Mouse (Mus musculus): ENCODE measurements around the gene Lrrc25.
A peak's percentile ranks its signal among the peaks of the same experiment; 100 is the strongest.
"Not testable (repeated sequence)": the region's sequence is repeated elsewhere in the genome, so short reads cannot be mapped to it uniquely, and the experiment has no call there.

The Lrrc25 gene

GRCm38 (mm10) chr8:70615894-70616293 lies at the start of gene Lrrc25:
TSS of gene Lrrc25 (plus strand) at chr8:70616155.
- no peak for DNase-seq (ENCODE audit: low spot score in 2 of 2)

- DNase-seq (ENCODE audit: low spot score in 2 of 2): no peak
Observed at GRCm38 (mm10) chr8:70570360-70570759, 45.6 kb upstream of the Lrrc25 start.

DNA sequence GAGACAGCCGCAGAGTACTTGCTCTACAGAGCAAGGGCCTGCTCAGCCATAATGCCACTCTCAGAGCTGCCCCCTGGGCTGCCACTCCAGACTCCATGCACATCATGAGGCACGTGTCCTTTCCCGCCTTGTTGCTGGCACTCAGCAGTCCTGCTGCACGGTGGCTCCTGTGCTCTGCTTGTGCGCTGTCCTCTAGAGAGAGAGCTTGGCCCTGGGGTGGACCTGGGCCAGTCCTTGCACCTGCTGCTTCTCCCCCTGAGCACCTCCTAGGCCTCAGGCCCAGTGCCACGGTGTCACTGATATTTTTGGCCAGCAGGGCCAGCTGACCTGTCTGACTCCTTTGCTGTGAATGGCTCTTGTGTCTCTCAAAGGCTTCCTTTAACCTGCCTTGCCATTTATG lies 45.0 kb upstream of the Lrrc25 start:
- DNase-seq (ENCODE audit: low spot score in 2 of 2): peak; percentile 77 to 78

DNA sequence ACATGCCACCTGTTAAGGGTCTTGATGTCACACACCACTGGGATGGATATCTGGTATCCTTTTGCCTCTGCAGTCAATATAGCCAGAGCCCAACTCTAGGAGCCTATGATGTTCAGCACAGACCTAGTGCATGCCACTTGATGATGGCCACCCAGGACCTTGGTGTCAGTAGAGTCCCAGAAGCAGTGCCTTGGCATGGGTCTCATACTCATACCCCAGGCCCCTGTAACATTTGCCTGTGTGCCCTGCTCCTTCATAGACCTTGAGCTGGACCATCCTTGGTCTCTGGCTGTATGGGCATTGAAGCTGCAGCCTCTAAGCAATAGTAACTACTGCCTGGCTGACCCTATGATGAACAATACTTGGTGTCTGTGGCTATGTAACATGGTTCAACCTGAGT lies 41.7 kb upstream of the Lrrc25 start:
- no peak for DNase-seq (ENCODE audit: low spot score in 2 of 2)

DNA sequence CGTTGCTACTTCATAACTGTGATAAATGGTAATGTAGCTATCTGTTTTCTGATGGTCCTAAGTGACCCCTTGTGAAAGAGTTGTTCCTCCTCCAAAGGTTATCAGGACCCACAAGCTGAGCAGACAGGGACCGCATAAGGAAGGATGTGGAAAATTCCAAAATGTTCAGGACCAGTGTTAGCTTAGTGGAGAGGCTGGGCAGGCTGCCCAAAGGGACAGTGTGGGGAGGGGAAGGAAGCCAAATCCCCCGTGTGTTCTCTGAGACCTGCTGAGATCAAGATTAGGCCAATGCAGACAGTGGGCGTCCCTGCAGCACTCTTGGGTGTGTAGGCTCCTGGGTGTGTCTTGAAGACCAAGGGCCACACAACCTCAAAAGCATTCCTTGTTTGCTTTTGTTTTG lies 41.0 kb upstream of the Lrrc25 start:
- DNase-seq (ENCODE audit: low spot score in 2 of 2): peak; percentile 67 to 80

- DNase-seq (ENCODE audit: low spot score in 2 of 2): no peak
Observed at GRCm38 (mm10) chr8:70577207-70577606, 38.7 kb upstream of the Lrrc25 start.

DNA sequence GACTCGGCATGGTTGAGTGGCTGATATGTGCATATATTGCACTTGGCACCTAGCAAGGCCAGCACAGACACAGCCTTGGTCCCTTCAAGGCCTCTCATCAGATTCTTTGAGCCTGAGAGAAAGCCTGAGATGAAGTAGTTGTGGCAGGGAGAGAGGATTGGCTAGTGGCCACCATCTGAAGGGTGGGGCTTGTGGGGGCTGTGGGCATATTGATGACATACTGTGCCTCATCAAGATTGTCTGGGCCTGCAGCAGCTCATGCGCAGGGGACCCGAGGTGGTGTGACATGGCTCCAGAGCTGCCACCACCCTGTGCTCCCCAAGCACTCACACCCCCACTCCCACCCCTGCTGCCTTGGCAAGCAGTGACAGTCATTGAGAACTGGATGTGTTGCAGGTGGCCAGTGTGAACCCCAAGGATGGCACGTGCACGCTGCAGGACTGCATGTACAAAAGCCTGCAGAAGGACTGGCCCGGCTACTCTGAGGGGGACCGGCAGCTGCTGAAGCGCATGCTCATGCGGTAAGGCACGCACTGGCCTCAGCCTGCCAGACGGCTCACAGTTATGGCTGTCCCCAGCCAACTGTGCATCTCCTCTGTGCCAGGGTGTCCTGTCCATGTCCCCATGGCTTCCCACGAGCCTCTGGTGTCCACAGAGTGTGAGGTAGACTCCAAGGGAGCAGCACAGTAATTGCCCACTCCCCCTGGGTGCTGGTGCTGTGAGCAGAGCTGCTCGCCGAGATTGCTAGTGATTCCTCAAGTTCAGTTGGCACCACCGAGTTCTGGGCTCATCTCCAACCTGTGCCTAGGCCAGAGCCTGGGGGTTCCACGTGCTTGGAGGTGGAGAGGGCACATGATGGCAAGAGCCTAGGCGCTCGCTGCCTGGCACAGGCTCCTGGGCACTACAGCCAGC lies 32.2 kb upstream of the Lrrc25 start:
- DNase-seq (ENCODE audit: low spot score in 2 of 2): peak in 1 of 2 experiments; percentile 68

GRCm38 (mm10) chr8:70584606-70585257 lies 31.2 kb upstream of the Lrrc25 start:
- no peak for DNase-seq (ENCODE audit: low spot score in 2 of 2)

GRCm38 (mm10) chr8:70585258-70585652 lies 30.7 kb upstream of the Lrrc25 start:
- peak in 1 of 2 experiments; percentile 73 for DNase-seq (ENCODE audit: low spot score in 2 of 2)

DNA sequence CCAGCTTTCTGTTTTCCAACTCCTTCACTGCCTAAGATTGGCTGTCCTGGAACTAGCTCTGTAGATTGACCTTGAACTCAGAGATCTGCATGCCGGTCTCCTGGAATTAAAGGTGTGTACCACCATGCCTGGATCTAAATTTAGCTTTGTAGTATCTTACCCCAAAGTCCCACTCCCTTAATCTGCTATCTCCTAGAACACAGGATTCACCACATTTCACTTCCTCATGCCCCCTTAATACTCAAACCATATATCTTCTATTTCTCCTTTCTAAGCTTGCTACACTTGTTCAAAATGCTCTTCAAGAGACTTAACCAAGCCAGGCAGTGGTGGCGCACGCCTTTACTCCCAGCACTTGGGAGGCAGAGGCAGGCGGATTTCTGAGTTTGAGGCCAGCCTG lies 28.0 kb upstream of the Lrrc25 start:
- DNase-seq (ENCODE audit: low spot score in 2 of 2): not testable (repeated sequence)

DNA sequence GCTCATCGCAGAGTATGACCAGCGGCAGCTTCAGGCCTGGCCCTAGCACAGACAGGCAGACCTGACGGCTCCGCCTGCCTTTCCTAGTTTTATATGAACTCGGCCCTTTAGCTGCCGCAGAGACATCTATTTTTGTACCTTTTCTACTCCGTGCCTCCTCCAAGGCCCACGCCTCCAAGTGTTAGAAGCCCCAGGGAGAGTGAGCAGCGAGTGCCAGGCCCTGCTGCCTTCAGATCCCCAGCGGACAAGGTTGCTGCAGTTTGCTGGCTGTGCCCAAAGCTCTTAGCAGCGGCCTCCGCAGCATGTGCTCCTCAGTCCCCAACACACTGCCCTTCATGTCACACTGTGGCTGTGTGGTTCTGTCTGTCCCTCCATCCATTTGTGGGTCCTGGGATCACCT lies 24.4 kb upstream of the Lrrc25 start:
- DNase-seq (ENCODE audit: low spot score in 2 of 2): no peak

DNA sequence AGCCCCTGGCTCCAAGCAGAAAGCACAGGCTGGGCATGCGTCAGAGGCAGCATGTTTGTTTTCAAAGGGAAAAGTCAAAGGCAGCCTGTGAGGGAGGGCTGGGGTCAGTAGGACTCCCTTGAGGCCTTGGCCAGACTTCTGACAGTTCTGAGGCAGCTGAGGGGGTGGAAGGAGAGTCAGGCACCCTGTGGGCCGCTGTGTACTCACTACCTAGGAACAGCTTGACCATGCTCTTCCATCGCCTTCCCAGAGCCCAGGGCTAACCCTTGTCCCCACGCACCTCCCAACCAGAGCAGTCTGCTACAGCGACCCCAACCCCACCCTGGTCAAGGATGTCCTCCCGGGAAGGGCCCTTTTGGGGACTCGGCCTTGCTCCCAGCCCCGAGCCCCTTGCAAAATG lies 22.8 kb upstream of the Lrrc25 start:
- DNase-seq (ENCODE audit: low spot score in 2 of 2): no peak

- DNase-seq (ENCODE audit: low spot score in 2 of 2): peak; percentile 86 to 88
Observed at GRCm38 (mm10) chr8:70593961-70594609, 21.9 kb upstream of the Lrrc25 start, which contains the start of gene Isyna1. TSS of gene Isyna1 (plus strand) at chr8:70594373.

DNA sequence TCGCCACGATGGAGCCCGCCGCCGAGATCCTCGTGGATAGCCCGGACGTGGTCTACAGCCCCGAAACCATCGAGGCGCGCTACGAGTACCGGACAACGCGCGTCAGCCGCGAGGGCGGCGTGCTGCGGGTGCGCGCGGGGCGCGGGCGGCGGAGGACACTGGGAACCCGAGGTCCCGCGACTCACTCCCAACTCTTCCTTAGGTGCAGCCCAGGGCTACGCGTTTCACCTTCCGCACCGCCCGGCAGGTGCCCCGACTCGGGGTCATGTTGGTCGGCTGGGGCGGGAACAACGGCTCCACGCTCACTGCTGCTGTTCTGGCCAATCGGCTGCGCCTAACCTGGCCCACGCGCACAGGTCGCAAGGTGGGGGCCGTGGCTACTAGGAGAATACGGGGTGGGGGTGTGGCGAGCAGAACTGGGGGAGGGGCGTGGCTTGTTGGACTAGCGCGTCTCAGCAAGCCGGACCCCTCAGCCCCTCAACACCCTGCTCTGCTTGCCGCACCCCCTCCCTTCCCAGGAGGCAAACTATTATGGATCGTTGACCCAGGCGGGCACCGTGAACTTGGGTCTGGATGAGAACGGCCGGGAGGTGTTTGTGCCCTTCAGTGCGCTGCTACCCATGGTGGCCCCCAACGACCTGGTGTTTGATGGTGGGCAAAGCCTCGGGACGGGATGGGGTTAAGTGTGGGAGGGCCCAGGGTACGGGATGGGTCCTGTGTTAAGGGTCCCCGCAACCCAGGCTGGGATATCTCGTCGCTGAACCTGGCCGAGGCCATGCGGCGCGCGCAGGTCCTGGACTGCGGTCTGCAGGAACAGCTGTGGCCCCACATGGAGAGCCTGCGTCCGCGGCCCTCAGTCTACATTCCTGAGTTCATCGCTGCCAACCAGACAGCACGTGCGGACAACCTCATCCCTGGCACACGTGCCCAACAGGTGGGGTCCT lies 21.1 kb upstream of the Lrrc25 start:
- DNase-seq (ENCODE audit: low spot score in 2 of 2): no peak

GRCm38 (mm10) chr8:70595811-70596210 lies 20.1 kb upstream of the Lrrc25 start:
- no peak for DNase-seq (ENCODE audit: low spot score in 2 of 2)

DNA sequence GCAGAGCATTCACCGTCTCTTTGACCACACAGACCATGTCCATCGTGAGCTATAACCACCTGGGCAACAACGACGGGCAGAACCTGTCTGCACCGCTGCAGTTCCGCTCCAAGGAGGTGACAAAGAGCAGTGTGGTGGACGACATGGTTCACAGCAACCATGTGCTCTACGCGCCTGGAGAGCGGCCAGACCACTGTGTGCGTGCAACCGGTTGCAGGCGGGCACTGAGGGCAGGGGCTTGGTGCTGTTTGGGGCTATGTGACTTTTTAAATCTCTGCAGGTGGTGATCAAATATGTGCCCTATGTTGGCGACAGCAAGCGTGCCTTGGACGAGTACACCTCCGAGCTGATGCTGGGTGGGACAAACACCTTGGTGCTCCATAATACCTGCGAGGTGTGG lies 19.7 kb upstream of the Lrrc25 start:
- DNase-seq (ENCODE audit: low spot score in 2 of 2): no peak

DNA sequence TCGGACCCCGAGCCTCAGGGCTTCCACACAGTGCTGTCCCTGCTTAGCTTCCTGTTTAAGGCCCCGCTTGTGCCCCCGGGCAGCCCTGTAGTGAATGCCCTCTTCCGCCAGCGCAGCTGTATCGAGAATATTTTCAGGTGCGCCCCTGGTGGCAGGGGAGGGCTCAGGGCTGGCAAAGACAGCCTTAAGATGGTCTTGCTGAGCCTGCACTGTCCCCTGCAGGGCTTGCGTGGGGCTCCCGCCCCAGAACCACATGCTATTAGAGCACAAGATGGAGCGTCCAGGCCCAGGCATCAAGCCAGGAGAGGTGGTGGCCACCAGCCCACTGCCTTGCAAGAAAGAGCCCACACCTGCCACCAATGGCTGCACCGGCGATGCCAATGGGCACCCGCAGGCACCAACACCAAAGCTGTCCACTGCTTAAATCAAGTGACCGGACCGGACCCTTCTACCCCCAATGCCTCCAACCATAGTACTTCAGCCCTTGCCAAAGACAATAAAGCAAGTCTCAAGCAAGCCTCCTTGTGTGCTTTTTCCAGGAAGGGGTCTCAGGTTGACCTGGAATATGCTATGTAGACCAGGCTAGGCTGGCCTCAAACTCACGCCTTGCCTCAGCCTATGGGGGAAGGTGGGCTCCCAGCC lies 19.1 kb upstream of the Lrrc25 start:
- DNase-seq (ENCODE audit: low spot score in 2 of 2): no peak

GRCm38 (mm10) chr8:70597417-70598272 lies 18.3 kb upstream of the Lrrc25 start:
- DNase-seq (ENCODE audit: low spot score in 2 of 2): no peak

- DNase-seq (ENCODE audit: low spot score in 2 of 2): peak in 1 of 2 experiments; percentile 71
Observed at GRCm38 (mm10) chr8:70598283-70598682, 17.7 kb upstream of the Lrrc25 start.

DNA sequence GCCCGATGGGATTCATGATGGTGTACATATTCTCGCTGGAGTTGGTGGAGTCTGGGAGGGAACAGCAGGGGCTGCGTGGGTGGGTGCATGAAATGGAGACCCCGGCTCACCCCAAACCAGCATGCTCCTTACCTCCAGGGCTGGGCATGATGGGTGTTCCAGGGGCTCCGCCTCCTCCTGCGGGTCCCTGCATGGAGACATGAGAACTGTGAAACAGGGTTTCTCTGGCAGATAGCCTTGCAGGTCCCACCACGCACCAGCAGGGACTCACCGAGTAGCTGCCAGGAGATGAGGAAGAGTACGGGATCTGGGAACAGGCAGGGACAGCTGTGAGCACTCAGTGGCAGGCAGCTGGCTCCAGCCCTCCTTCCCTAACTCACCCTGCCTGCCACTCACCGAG lies 17.2 kb upstream of the Lrrc25 start:
- no peak for DNase-seq (ENCODE audit: low spot score in 2 of 2)
